Mouse (Mus musculus) frontal cortex, postnatal 25 days (tissue): Measurements from ENCODE around the gene Vac14.

Experiments used
- DNase-seq, 2 experiments: peaks; one replicate each; pipeline ENCODE4 v3.0.0; 2022; ENCODE audit warnings: low spot score in 2 of 2

Vac14 gene

GRCm38 (mm10) chr8:110749500-110750170, 131.2 kb downstream of the Vac14 start:
- no peak for DNase-seq

GRCm38 (mm10) chr8:110750269-110750668, 131.9 kb downstream of the Vac14 start:
- no peak for DNase-seq

- no peak for DNase-seq
Observed at GRCm38 (mm10) chr8:110751490-110751889, 133.1 kb downstream of the Vac14 start.

GRCm38 (mm10) chr8:110754713-110755112, 136.3 kb downstream of the Vac14 start:
- no peak for DNase-seq

- DNase-seq: peak in 1 of 2 experiments; percentile 59
Observed at GRCm38 (mm10) chr8:110755511-110756170, 137.3 kb downstream of the Vac14 start.

- DNase-seq: no peak
Observed at GRCm38 (mm10) chr8:110756196-110756595, 137.8 kb downstream of the Vac14 start.

GRCm38 (mm10) chr8:110760280-110760940, 142.0 kb downstream of the Vac14 start:
- no peak for DNase-seq

GRCm38 (mm10) chr8:110761185-110761584, 142.8 kb downstream of the Vac14 start:
- no peak for DNase-seq

- DNase-seq: no peak
Observed at GRCm38 (mm10) chr8:110761988-110762387, 143.6 kb downstream of the Vac14 start.

- no peak for DNase-seq
Observed at GRCm38 (mm10) chr8:110764671-110765070, 146.3 kb downstream of the Vac14 start.

GRCm38 (mm10) chr8:110767261-110767660, 148.9 kb downstream of the Vac14 start:
- no peak for DNase-seq
